Mouse (Mus musculus): ENCODE data around the gene Ppp2r3c. TPM values are rescaled to one million over a fixed set of nuclear protein-coding genes. Genes with fewer than 3 reads are reported as not detected.
"Not testable (repeated sequence)": the region's sequence is repeated elsewhere in the genome, so short reads cannot be mapped to it uniquely, and the experiment has no call there.

Ppp2r3c gene
- total RNA-seq, 2 experiments from 2014 or later = 11.9 to 14.4 TPM

DNA sequence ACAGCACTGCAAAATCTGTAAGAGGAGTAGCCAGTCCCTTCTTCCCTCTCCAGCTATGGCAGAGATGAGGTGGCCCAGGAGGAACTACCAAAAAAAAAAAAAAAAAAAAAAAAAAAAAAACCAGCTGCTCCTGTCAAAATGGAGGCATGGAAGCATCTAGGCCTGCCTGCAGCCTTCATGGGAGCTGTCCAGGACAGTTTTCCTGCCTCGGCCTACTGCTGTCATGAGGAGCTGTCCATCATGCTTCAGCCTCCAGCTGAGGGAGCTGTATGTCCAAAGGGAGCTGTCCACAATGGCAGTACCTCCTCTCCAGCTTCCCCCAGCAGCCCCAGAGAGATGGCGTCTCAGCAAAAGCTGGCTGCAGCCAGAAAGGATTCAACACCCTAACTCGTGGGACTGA lies 30.6 kb downstream of the Ppp2r3c start:
- DNase-seq = no peak

DNA sequence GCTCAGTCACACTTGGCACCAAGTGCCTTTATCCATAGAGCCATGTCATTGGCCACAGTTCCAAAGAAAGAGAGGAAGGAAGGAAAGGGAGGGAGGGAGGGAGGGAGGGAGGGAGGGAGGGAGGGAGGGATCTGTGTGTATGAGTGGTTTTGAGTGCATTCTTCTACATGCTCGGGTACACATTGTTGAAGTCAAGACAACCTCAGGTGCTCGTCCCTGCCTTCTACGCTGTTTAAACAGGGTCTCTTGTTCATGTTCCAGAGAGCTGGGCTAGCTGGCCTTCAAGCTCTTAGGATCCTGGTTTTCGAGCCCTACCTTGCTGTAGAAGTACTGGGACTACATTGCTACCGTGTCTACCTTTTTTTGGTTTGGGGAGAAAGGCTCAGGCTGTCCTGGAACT lies 39.4 kb downstream of the Ppp2r3c start:
- not testable (repeated sequence) for DNase-seq

DNA sequence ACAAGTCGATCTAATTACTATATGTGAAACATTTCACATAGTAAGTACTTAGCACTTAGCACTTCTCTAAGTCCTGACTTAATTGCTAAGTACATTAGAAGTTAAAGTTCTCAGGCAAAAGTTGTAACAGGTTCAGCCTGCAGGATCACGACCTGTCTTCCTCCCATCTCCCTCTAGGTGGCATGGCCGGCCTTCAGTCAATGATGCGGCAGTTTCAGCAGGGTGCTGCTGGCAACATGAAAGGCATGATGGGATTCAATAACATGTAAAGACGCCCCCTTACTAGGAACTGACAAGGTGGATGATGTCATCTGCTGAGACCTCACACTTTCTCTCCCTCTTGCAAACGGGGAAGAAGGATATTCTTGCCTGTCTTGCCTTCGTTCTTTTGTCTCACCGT lies 40.8 kb downstream of the Ppp2r3c start:
- not testable (repeated sequence) for DNase-seq

DNA sequence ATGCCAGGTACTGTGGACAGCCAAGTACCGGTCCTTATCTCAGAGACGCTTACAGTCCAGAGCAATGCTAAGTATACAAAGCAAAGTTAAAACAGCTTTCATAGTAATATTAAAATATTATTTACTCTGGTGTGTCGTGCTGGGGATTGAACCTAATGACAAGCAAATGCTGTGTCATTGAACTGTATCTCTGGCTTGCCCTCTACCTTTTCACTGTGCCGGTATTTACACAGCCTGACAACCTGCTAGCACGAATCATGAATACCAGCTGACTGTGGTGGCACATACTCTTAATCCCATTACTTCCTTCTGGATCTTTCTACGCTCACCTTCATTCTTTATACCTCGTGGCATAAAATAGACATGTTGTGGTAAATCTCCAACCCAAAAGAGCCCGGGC lies 60.6 kb downstream of the Ppp2r3c start:
- not testable (repeated sequence) for DNase-seq

DNA sequence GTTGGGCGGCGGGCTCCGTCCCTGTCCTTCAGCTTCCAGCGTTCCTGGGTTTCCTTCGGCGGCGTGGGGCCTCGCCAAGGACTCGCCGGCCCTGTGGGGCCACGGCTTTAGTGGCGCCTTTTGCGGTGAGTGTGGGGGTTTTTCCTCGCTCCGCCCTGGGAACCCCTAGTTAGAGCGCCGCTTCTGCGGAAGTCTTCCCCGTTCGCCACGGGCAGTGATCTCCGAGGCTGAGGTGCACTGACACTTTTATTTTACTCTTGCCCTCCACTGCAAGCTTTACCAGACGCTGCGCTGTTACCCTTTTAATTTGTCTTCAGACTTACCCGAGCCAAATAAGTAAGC lies 72.3 kb downstream of the Ppp2r3c start:
- not testable (repeated sequence) for DNase-seq

DNA sequence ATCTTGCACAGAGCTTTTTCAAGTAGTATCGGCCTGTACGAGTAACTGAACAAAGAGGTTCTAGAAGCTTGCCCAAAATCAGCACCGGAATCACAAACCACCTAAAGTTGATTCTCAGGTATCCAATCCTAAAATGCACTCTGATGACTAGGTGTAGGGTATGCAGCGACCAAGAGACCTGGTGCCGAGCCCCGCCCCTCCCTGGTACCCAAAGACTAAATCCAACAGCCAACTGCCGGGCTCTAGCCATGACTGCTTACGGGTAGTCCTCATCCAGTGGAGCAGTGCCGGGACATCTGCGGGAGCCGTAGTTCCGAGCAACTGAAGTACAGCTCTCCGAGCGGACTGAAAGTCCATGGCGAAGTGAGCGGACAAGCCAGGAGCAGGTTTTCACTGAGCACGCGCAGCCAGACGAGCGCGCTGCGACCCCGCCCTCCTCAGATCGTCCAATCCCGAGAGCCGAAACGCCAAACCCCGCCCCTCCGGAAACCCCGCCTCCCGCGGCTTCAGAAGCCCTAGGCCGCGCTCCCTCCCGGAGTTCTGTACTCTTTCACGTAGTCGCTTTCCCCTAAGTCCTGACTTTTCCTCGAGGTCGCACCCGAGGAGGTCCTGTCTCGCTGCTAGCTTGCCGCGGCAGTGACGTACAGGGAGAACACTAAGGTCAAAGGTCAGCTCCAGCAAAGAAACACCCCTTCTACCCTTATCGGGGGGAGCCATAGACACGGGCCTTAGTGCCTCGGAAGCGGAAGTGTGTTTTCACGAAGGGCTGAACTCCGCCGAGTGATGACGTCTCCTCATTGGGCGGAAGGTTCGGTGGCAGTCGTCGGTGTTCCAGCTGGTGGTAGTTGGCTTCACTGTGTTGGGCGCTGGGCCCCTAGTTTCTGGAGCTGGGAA lies 72.9 kb downstream of the Ppp2r3c start, which contains the start of gene Srp54c:
Gene Srp54c, plus strand, starts transcription at position 543 of the 894 bp plus-strand sequence.
- DNase-seq = not testable (repeated sequence)

Other genes starting within 250 kb of the Ppp2r3c start
- 10 to 100 TPM in 1 of 2 experiments, 1 to 10 TPM in 1; 9.2 to 10.4 TPM for gene 2700097O09Rik, start 222.9 kb downstream of the Ppp2r3c start, total RNA-seq (2021)
- gene Srp54a, start 222.7 kb downstream of the Ppp2r3c start, total RNA-seq (2021) = 10 to 100 TPM; 88.8 to 92.2 TPM
- 10 to 100 TPM in 1 of 2 experiments, 1 to 10 TPM in 1; 8.0 to 17.4 TPM for gene Fam177a, start 178.5 kb downstream of the Ppp2r3c start, total RNA-seq (2021)
- 10 to 100 TPM; 51.3 to 55.1 TPM for gene Srp54b, start 147.9 kb downstream of the Ppp2r3c start, total RNA-seq (2021)
- 1 to 10 TPM in 1 of 2 experiments, under 1 TPM in 1; 0.45 to 8.2 TPM for gene 1700047I17Rik2, start 103.4 kb downstream of the Ppp2r3c start, total RNA-seq (2021)
- 10 to 100 TPM; 38.4 to 40.5 TPM for gene Srp54c, start 72.8 kb downstream of the Ppp2r3c start, total RNA-seq (2021)
- gene 1110008L16Rik, start 3.4 kb downstream of the Ppp2r3c start, total RNA-seq (2021) = 1 to 10 TPM; 8.3 to 9.1 TPM
- gene Psma6, start 81.2 kb upstream of the Ppp2r3c start, total RNA-seq (2021) = 100 to 1,000 TPM; 142 to 152 TPM
- gene Nfkbia, start 189.6 kb upstream of the Ppp2r3c start, total RNA-seq (2021) = 10 to 100 TPM; 36.5 to 44.3 TPM

Measured in layer of hippocampus, postnatal 36 days (tissue).